Mouse (Mus musculus) hindbrain, embryonic 16.5 days (tissue): ENCODE results near the gene Trim8. TPM values are rescaled to one million over a fixed set of nuclear protein-coding genes. Genes with fewer than 3 reads are reported as not detected.
A peak's percentile ranks its signal among the peaks of the same experiment; 100 is the strongest.

Experiments
- ATAC-seq: fragments of 200-750 bp; cut with Nextera tagmentation; 2 replicates; pipeline ENCODE4 v1.8.0; 2017; ENCODE audit warnings: moderate TSS enrichment, moderate library complexity
- H3K27ac ChIP-seq: fragments of 300-500 bp; sonication (generic); 2 replicates; pipeline ENCODE4 v1.5.1; 2014; ENCODE audit warnings: low read depth, mild to moderate bottlenecking, control low read depth, low read length, moderate library complexity
- H3K27me3 ChIP-seq: fragments of 300-500 bp; sonication (generic); replicated peaks from 2 replicates; pipeline ENCODE4 v1.6.1; 2014; ENCODE audit warnings: low read length; ENCODE audit not compliant: control insufficient read depth, insufficient read depth
- H3K36me3 ChIP-seq: fragments of 300-500 bp; sonication (generic); 2 replicates; pipeline ENCODE4 v1.6.1; 2014; ENCODE audit warnings: mild to moderate bottlenecking, low read length, moderate library complexity, mixed read lengths; ENCODE audit not compliant: control insufficient read depth, insufficient read depth
- H3K4me1 ChIP-seq: fragments of 300-500 bp; sonication (generic); 2 replicates; pipeline ENCODE4 v1.6.1; 2014; ENCODE audit warnings: low read depth, low read length; ENCODE audit not compliant: control insufficient read depth, insufficient read depth
- H3K4me2 ChIP-seq: fragments of 300-500 bp; sonication (generic); 2 replicates; pipeline ENCODE4 v1.6.1; 2014; ENCODE audit warnings: mild to moderate bottlenecking, low read length, control low read depth, moderate library complexity
- H3K4me3 ChIP-seq: fragments of 300-500 bp; sonication (generic); 2 replicates; pipeline ENCODE4 v1.5.1; 2014; ENCODE audit warnings: mild to moderate bottlenecking, low read length, control low read depth, moderate library complexity
- H3K9ac ChIP-seq: fragments of 300-500 bp; sonication (generic); 2 replicates; pipeline ENCODE4 v1.6.1; 2014; ENCODE audit warnings: low read depth, mild to moderate bottlenecking, control low read depth, low read length, moderate library complexity
- H3K9me3 ChIP-seq: fragments of 300-500 bp; sonication (generic); 2 replicates; pipeline ENCODE4 v1.6.1; 2014; ENCODE audit warnings: mild to moderate bottlenecking, low read length, moderate library complexity; ENCODE audit not compliant: control insufficient read depth
- WGBS: fragments of 180-500 bp; shearing (Covaris S2); extraction: QIAGEN DNeasy Blood & Tissue Kit; methylation state at CpG from one replicate; pipeline ENCODE4 v1.1.7; 2014; 5-methylcytosine and 5-hydroxymethylcytosine counted together
- polyA plus RNA-seq: library from polyadenylated mRNA; unstranded; fragments of >200 nt; fragmentation: Nextera tagmentation; extraction: Ambion mirVana; gene quantifications from 2 replicates; pipeline ENCODE4 v1.2.1, GENCODE M21; 2015

Trim8 gene
- polyA plus RNA-seq, 1 experiment from 2014 or later = 23.4 TPM

DNA sequence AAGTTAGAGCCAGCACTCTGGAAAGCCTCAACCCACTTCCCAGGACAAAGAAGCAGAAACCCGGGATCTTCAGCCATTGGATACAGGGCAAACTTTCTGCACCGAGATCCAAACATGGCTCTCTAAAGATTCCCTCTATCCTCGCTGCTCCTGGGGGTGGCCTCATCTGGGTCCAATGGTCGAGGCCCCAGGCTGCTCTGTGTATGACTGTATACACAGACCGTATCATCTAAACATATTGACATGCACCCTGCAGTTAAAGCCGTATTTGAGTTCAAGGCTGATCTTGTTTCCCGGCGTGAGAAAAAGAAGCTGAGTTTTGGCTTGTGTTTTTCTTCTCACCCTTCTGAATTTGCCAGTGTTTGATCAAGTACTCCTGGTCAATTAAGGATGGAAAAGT, 41.2 kb downstream of the Trim8 start:
- Histone ChIP-seq H3K36me3 (peaks cover 25% of the 10 kb centered on the region), H3K27ac (no peak overlapping the region)
- 77% methylated on average over 8 of the region's 8 CpGs for WGBS

DNA sequence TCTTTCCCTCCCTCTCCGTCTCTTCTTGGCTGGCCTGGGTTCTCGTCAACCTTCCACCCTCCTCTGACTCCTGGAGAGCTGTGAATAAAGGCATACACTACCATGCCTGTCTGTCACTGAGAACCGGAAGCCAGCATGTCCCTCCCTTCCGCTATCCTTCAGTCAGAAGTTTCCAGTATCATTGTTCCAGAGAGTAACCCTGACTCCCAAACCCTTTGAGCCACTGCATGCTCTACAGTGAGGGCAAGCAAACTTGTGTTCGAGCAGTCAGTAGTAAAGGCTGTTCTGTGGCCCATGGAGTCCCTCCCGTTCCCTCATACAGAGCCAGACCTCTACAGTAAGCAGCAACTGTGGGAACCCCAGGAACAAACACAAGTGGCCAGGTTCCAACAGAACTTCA, 46.1 kb downstream of the Trim8 start:
- H3K9me3 ChIP-seq = no peaks in the 10 kb centered on the region
- WGBS = 63% methylated on average over 6 of the region's 6 CpGs
- H3K4me1 ChIP-seq = no peaks in the 10 kb centered on the region
- peak overlapping the region; percentile 54 for H3K27ac ChIP-seq
- no peaks in the 10 kb centered on the region for H3K27me3 ChIP-seq
- peaks cover 27% of the 10 kb centered on the region for H3K36me3 ChIP-seq
- H3K9ac ChIP-seq = no peak overlapping the region
- H3K4me2 ChIP-seq = no peak overlapping the region
- H3K4me3 ChIP-seq = no peak overlapping the region
- no peak for ATAC-seq

More for the DNA sequence above, 41.2 kb downstream of the Trim8 start:
- ATAC-seq = no peak
- Histone ChIP-seq H3K9ac (no peak overlapping the region), H3K4me3 (no peak overlapping the region), H3K27me3 (no peaks in the 10 kb centered on the region), H3K4me2 (no peak overlapping the region), H3K4me1 (no peaks in the 10 kb centered on the region), H3K9me3 (no peaks in the 10 kb centered on the region)

DNA sequence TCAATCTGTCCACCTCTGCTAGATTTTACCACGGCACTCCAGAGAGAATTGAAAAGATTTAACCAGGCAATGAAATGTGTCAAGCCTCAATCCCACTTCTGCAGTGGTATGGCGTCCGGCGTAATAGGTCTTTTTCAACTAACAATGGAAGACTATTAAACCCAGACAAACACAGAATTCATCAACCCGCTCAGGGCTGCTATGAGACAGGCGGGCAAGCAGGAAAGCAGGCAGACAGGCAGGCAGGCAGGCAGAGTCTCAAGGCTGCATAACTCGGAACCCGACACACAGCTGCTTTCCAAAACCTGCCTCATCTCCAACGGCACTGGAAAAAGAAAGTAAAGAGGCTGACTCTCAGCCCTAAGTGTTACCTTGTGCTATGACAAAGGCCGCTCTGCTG, 46.6 kb downstream of the Trim8 start:
- Histone ChIP-seq H3K27ac (peak overlapping the region; percentile 54), H3K9me3 (no peaks in the 10 kb centered on the region), H3K4me1 (peaks cover under 1% of the 10 kb centered on the region; the same call in 1 of the 2 replicates), H3K4me3 (no peak overlapping the region), H3K9ac (no peak overlapping the region), H3K4me2 (no peak overlapping the region), H3K36me3 (peaks cover 22% of the 10 kb centered on the region), H3K27me3 (no peaks in the 10 kb centered on the region)
- WGBS = 47% methylated on average over 10 of the region's 10 CpGs
- no peak; the same call in 1 of the 2 replicates for ATAC-seq

DNA sequence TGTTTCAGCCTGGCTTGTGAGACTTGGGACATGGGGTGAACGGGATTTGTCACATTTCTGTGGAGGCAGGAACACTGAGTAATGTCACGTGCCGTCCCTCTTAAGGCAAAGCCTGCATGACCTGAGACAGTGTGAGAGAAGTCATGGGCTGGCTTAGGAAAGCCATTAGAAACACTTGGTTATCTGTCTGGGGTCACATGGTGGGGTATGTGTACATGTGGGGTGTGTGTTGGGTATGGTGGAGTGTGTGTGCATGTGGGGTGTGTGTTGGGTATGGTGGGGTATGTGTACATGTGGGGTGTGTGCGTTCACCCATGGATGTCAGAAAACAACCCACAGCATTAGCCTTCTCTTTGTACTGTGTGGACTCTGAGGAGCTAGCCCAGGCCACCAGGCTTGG, 48.9 kb downstream of the Trim8 start:
- 91% methylated on average over 4 of the region's 4 CpGs for WGBS
- H3K36me3 ChIP-seq = peaks cover 20% of the 10 kb centered on the region
- ATAC-seq = no peak

DNA sequence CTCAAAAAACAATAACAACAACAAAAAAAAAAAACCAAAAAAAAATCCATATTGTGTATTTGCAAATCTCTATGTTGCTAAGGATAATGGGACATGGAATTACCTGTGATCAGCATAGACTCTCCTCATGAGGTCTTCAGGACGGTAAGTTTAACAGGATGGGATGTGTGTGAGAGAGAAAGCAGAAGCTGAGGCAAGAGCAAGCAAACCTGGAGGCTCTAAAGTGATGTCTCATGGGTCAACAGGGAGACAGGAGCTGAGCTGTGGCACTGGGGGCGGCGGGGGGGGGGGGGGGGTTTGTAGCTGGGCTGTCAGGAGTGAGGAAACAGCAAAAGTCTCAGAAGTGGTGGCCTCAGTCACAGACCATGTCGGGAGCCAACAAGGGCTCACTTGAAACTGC, 51.0 kb downstream of the Trim8 start:
- H3K4me1 ChIP-seq = peaks cover 6% of the 10 kb centered on the region
- no peak overlapping the region for H3K9ac ChIP-seq
- H3K4me2 ChIP-seq = no peak overlapping the region
- H3K9me3 ChIP-seq = no peaks in the 10 kb centered on the region
- H3K27me3 ChIP-seq = no peaks in the 10 kb centered on the region
- H3K4me3 ChIP-seq = no peak overlapping the region
- H3K27ac ChIP-seq = no peak overlapping the region
- WGBS = 92% methylated on average over 3 of the region's 4 CpGs
- ATAC-seq = no peak
- H3K36me3 ChIP-seq = peaks cover 20% of the 10 kb centered on the region

More for the DNA sequence above, 48.9 kb downstream of the Trim8 start:
- H3K4me2 ChIP-seq = no peak overlapping the region
- no peak overlapping the region for H3K9ac ChIP-seq
- H3K27me3 ChIP-seq = no peaks in the 10 kb centered on the region
- no peaks in the 10 kb centered on the region for H3K9me3 ChIP-seq
- peaks cover 6% of the 10 kb centered on the region for H3K4me1 ChIP-seq
- H3K27ac ChIP-seq = no peak overlapping the region
- no peak overlapping the region for H3K4me3 ChIP-seq

DNA sequence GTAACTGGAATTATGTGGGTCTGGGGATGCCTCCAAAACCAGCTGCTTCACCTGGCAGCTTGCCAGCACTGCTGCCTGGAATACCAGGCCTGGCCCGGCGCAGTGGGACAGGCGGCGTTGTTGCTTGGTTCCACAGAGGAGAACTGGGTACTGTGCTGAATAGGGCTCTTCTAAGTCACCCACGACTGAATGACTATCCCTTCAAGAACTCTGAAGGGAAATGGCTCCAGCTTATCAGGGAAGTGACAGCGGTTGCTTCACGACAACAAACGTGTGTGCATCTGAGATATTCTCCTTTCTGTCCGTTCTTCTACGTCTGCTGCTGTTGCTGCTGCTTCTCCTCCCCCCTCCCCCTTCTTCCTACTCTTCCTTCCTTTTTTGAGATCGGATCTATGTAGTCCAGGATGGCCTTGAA, 52.0 kb downstream of the Trim8 start:
- no peaks in the 10 kb centered on the region for H3K9me3 ChIP-seq
- H3K36me3 ChIP-seq = peaks cover 22% of the 10 kb centered on the region
- no peak overlapping the region for H3K4me3 ChIP-seq
- peaks cover 6% of the 10 kb centered on the region for H3K4me1 ChIP-seq
- H3K9ac ChIP-seq = no peak overlapping the region
- 37% methylated on average over 11 of the region's 11 CpGs for WGBS
- H3K27me3 ChIP-seq = no peaks in the 10 kb centered on the region
- ATAC-seq = peak; percentile 60; the same call in 1 of the 2 replicates
- no peak overlapping the region for H3K4me2 ChIP-seq
- H3K27ac ChIP-seq = peak overlapping the region; percentile 37

DNA sequence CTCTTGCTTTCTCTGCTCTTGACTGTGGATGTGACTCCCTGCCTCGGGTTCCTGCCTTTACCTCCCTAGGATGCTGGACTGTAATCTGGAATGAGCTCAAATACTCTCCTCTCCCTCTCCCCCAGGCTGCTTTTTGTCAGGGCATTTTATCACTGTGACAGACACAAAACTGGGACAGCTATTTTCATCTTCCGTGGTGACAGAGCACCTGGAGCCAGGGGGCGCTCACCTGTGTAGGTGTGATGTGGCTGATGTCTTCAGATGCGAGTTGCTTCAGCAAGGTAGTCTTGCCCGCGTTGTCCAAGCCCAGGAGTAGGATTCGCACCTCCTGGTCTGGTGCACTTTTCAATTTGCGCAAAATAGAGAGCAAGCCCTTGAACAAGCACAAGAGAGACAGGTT, 56.5 kb downstream of the Trim8 start:
- Histone ChIP-seq H3K27me3 (no peaks in the 10 kb centered on the region), H3K9ac (no peak overlapping the region), H3K4me3 (no peak overlapping the region), H3K9me3 (no peaks in the 10 kb centered on the region), H3K27ac (no peak overlapping the region), H3K4me2 (no peak overlapping the region), H3K36me3 (peaks cover 6% of the 10 kb centered on the region), H3K4me1 (peaks cover 8% of the 10 kb centered on the region)
- no peak for ATAC-seq
- WGBS = 84% methylated on average over 8 of the region's 8 CpGs

DNA sequence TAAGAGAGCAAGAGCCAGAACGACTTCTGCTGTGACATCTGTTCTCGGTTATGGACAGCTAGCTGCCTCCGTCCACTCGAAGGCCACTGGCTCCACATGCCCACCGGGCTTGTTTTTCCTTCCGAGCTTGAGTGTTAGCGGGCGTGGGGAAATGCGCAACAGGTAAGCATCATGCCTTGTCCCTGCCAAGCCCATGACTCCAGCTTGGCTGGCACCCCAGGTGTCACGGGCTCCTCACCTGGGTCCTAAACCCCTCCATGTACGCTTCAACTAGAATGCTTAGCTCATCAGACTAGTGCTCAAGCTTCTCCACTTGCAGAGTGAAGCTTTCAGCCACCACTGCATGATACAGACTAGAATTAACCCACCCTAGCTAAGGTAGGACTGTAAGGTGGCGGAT, 57.1 kb downstream of the Trim8 start:
- Histone ChIP-seq H3K4me2 (no peak overlapping the region), H3K27me3 (no peaks in the 10 kb centered on the region), H3K27ac (no peak overlapping the region), H3K4me3 (no peak overlapping the region), H3K4me1 (peaks cover 3% of the 10 kb centered on the region), H3K9me3 (no peaks in the 10 kb centered on the region), H3K9ac (no peak overlapping the region), H3K36me3 (peaks cover 6% of the 10 kb centered on the region)
- no peak for ATAC-seq
- WGBS = 70% methylated on average over 12 of the region's 12 CpGs

DNA sequence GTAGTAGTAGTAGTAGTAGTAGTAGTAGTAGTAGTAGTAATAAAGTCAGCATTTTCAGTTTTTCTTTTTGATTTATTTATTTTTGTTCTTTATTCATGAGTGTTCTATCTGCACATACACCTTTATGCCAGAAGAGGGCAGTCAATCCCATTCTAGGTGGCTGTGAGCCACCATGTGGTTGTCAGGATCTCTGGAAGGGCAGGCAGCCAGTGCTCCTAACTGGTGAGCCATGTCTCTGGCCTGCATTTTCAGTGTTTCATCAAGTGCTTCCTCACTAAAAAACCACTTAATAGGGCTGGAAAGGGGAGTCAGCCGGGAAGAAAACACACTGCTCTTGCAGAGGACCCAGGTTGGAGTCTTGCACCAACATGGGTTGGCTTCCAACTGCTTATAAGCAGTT, 60.6 kb downstream of the Trim8 start:
- no peak overlapping the region for H3K9ac ChIP-seq
- no peak overlapping the region for H3K4me2 ChIP-seq
- H3K4me1 ChIP-seq = peaks cover 2% of the 10 kb centered on the region; the same call in 1 of the 2 replicates
- no peak; the same call in 1 of the 2 replicates for ATAC-seq
- H3K27me3 ChIP-seq = no peaks in the 10 kb centered on the region
- H3K36me3 ChIP-seq = peaks cover 6% of the 10 kb centered on the region
- 24% methylated on average over 1 of the region's 1 CpGs for WGBS
- H3K9me3 ChIP-seq = no peaks in the 10 kb centered on the region
- peak overlapping the region; percentile 42 for H3K27ac ChIP-seq
- H3K4me3 ChIP-seq = no peak overlapping the region
